Comparison of ENCODE assay signal across 8 mouse cellular contexts in the genomic region with DNA sequence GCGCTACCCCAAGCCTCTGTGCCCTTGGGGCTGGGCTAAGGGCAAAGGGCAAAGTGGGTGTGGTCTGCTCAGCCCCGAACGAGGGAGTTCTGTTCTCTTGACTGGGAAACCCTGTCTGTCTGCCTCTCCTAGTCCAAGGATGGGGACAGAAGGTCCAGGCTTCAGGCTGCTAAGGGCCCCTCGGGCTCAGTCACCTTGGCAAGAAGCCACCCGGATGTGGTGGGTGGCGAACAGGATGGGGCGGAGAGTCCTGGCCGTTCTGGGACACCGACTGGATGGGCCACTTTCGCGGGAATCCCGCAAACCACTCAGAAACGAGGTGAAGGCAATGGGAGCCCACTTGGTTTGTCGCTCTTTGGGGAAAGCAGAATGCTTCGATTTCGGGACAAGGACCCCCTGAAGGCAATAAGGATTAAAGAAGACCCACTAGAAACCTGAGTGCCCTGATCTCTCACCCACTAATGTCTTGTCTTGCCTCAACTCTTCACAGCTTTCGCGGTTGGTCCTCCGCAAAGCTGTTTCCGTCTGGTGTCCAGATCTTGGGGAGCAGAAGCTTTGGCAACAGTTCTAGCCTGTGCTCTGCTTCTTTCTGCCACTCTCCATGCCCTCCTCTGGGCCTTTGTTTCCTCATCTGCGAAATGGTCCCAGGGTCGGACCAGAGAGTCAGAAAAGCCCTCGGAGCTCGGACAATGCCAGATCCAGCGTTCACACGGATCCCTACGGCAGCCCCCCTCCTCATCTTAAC. TPM values are rescaled to one million over a fixed set of nuclear protein-coding genes. Genes with fewer than 3 reads are reported as not detected.
DNase-seq lines count a peak whose midpoint lies in the region; TF ChIP-seq lines count a peak whose summit lies in the region.

No protein-coding gene starts in this region.

- 4% methylated on average over 27 of the region's 27 CpGs for WGBS in heart, adult 2 months
- 2% methylated on average over 27 of the region's 27 CpGs for WGBS in lung, adult 2 months

- DNase-seq in NIH3T3 (ENCODE audit: low read depth): peak; percentile 27
- DNase-seq in embryo, embryonic 10.5 days (ENCODE audit: low spot score): peak; percentile 68
- peak; percentile 81 to 84 for DNase-seq in heart, adult 2 months
- DNase-seq in kidney, adult 11 months: peak; percentile 79
- DNase-seq in lung, adult 2 months: peak; percentile 81
- DNase-seq in ovary, adult 18-20 months (ENCODE audit: low spot score): peak; percentile 78
- DNase-seq in layer of hippocampus, adult 18-20 months (ENCODE audit: low spot score in 2 of 2): no peak

- H3ac ChIP-seq in C2C12 (ENCODE audit: control insufficient read depth, insufficient read length, low read depth): no peak overlapping the region

- intact Hi-C loops in heart, adult 2 months (cut with DNase I): loop anchor here (2.0 to 5.0 kb wide), 3 partner anchors 60 to 232 kb away; no protein-coding TSS in a partner anchor

- H3K79me3 ChIP-seq in C2C12 (ENCODE audit: low read depth): no peaks in the 10 kb centered on the region

- H3K27ac ChIP-seq in heart, adult 2 months: peak overlapping the region; percentile 76

- no peaks in the 10 kb centered on the region for H3K36me3 ChIP-seq in C2C12 (ENCODE audit: control insufficient read depth, insufficient read depth)
- H3K36me3 ChIP-seq in heart, adult 2 months (ENCODE audit: control insufficient read depth, insufficient read depth, low read length): no peaks in the 10 kb centered on the region

- TF ChIP-seq EP300 in heart, adult 2 months (IDR thresholded peaks at IDR 0.05; ENCODE audit: insufficient read depth, low read depth, low read length): no peak

- H3K4me3 ChIP-seq in C2C12 (ENCODE audit: insufficient read depth, poor library complexity, severe bottlenecking): peak overlapping the region; percentile 32
- peak overlapping the region; percentile 70 for H3K4me3 ChIP-seq in heart, adult 2 months
- H3K4me3 ChIP-seq in lung, adult 2 months (replicated peaks; ENCODE audit: extremely low read depth, low read depth, low read length): peak overlapping the region; percentile 79

- H3K27me3 ChIP-seq in C2C12 (ENCODE audit: control insufficient read depth, insufficient read depth, insufficient read length): no peaks in the 10 kb centered on the region
- peaks cover 7% of the 10 kb centered on the region for H3K27me3 ChIP-seq in heart, adult 2 months (ENCODE audit: control insufficient read depth, insufficient read depth, low read length)

- no peak for TF ChIP-seq CTCF in C2C12 (IDR thresholded peaks at IDR 0.05; ENCODE audit: control insufficient read depth, insufficient read depth, insufficient read length)
- TF ChIP-seq CTCF in heart, adult 2 months (IDR thresholded peaks at IDR 0.05): no peak
- no peak for TF ChIP-seq CTCF in lung, adult 2 months (IDR thresholded peaks at IDR 0.05; ENCODE audit: insufficient read depth, low read length)

- peaks cover 3% of the 10 kb centered on the region for H3K4me1 ChIP-seq in heart, adult 2 months (ENCODE audit: control insufficient read depth, insufficient read depth, low read length)
- H3K4me1 ChIP-seq in lung, adult 2 months (ENCODE audit: control insufficient read depth, insufficient read depth, low read length): 0 out of 2 replicates have a peak, but pooled peaks cover 3% of the 10 kb centered on the region

- H3K79me2 ChIP-seq in C2C12 (ENCODE audit: control insufficient read depth, insufficient read depth): no peaks in the 10 kb centered on the region
- no peaks in the 10 kb centered on the region for H3K79me2 ChIP-seq in heart, adult 2 months (replicated peaks; ENCODE audit: control insufficient read depth, insufficient read depth, low read length)

- peak overlapping the region; percentile 7; the same call in 1 of the 2 replicates for H3K9ac ChIP-seq in heart, adult 2 months (ENCODE audit: low read depth, low read length)

- peak; percentile 53 for TF ChIP-seq POLR2A in heart, adult 2 months (IDR thresholded peaks at IDR 0.05; ENCODE audit: insufficient read depth, low read depth, low read length)
- peak; percentile 39; the same call in 1 of the 2 replicates for TF ChIP-seq POLR2A in lung, adult 2 months (IDR thresholded peaks at IDR 0.05; ENCODE audit: borderline replicate concordance, extremely low read depth, low read depth, low read length)

TF ChIP-seq in C2C12, 6 proteins besides CTCF, POLR2A, EP300 and RAD21:
- no peak for TF ChIP-seq FOSL1 (IDR thresholded peaks at IDR 0.05; ENCODE audit: insufficient read depth, low read length, poor library complexity, severe bottlenecking)
- TF ChIP-seq MYOD1 (IDR thresholded peaks at IDR 0.05; ENCODE audit: control insufficient read depth, insufficient read length, low read depth): no peak
- TF ChIP-seq MYOG (IDR thresholded peaks at IDR 0.05; ENCODE audit: control insufficient read depth, extremely low read depth, insufficient read length): no peak
- no peak for TF ChIP-seq USF1 (IDR thresholded peaks at IDR 0.05; ENCODE audit: low read depth)

RNA-seq across cellular contexts. Expression of gene Nectin1, which starts 0.7 kb away (rescaled TPM):
- 3.0 TPM for polyA plus RNA-seq in C2C12 (2012; fragmentation: generic; extraction: Trizol)
- total RNA-seq in heart, adult 2 months (2021): 1 to 10 TPM; 2.0 to 4.6 TPM
- polyA plus RNA-seq in heart, adult 2 months (2012; rRNA removed): 2.4 and 2.9 TPM in 2 replicates
- polyA plus RNA-seq in lung, adult 2 months (2012; rRNA removed): 26.4 and 28.2 TPM in 2 replicates
- 10 to 100 TPM; 68.2 to 70.6 TPM for total RNA-seq in layer of hippocampus, adult 18-20 months (2021)

Comparison
In these comparisons a context has a peak if more than half of its experiments do, and no peak if none do; other contexts are left out.
1. DNase-seq: peak in NIH3T3 (single experiment), embryo, embryonic 10.5 days (single experiment), heart, adult 2 months (2 of 2), kidney, adult 11 months (single experiment), lung, adult 2 months (single experiment) and ovary, adult 18-20 months (single experiment); none in layer of hippocampus, adult 18-20 months (0 of 2).
2. Peak in every context shown above with its lines, with median percentiles within 50 percentile points of each other: H3K4me3 ChIP-seq.